Mouse (Mus musculus) left cerebral cortex, postnatal 10 days (tissue): ENCODE measurements around the gene Arl8a. TPM values are rescaled to one million over a fixed set of nuclear protein-coding genes. Genes with fewer than 3 reads are reported as not detected.
"Not testable (repeated sequence)": the region's sequence is repeated elsewhere in the genome, so short reads cannot be mapped to it uniquely, and the experiment has no call there.

Source experiments
- DNase-seq, 2 experiments: peaks; one replicate each; pipeline ENCODE4 v3.0.0; 2021 to 2022; ENCODE audit warnings: low spot score in 2 of 2, mixed read lengths in 1 of 2; ENCODE audit errors: extremely low spot score in 1 of 2
- intact Hi-C: fragments of 180-260 bp; cut with DNase I; formaldehyde crosslinking; loops from one replicate; pipeline ENCODE4 v1.15.1; 2025
- total RNA-seq, 2 experiments: library from RNA; stranded (reverse); gene quantifications; 2 replicates each; pipeline ENCODE4 v1.2.3; 2021

Arl8a gene
- total RNA-seq = 100 to 1,000 TPM; 418 to 439 TPM

- DNase-seq = peak; percentile 69 to 94
- intact Hi-C loops = no loop called here
Measured at GRCm38 (mm10) chr1:135146077-135146945, at the start of gene Arl8a. Arl8a (plus strand) TSS chr1:135146824.

DNA sequence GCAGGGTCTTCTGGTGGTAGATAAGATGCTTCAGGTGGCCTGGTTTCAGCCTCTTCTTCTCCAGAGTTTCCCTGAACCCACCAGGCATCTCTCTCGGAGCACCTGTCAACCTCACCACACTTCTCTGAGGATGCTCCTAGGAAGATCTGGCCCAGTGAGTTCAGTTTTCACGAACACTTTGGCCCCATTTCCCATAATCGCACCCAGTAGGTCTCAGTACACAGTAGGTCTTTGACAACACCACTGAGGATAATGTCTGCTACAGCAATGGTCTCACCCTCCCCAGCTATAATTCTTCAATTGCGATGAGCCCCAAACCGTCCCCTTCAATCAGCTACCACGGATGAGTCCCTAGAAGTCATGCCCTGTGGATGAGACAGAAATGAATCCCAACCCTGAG, 49.2 kb upstream of the Arl8a start:
- intact Hi-C loops = no loop called here
- no peak for DNase-seq

GRCm38 (mm10) chr1:135098441-135098840, 48.2 kb upstream of the Arl8a start:
- no peak for DNase-seq
- intact Hi-C loops = no loop called here

DNA sequence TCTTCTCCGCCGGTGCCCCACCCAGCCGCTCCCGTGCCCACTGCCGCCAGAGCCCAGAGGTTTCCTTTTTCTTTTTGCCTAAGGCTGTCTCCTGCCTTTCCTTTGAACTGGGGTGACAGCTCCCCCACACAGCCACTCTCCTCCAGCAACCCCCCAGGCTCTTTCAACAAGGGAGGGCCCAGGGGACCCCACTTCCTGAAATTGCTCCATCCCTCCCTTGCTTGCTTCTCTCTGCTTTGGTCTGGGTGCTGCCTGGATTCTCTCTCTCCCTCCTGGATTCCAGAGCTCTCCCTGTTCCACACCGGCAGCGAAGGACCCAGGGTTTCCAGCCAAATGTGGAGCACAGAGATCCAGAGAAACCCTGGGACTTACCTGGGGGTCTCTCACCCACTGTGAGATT, 46.2 kb upstream of the Arl8a start:
- intact Hi-C loops = loop anchor here (5.0 kb wide), 1 partner anchor 58 kb away; no protein-coding TSS in a partner anchor
- no peak for DNase-seq

GRCm38 (mm10) chr1:135105124-135105523, 41.5 kb upstream of the Arl8a start, which contains the start of gene Lgr6:
Lgr6 (minus strand) TSS chr1:135105276.
- DNase-seq = no peak
- intact Hi-C loops = no loop called here

- intact Hi-C loops = loop anchor here (1.0 kb wide), 1 partner anchor 117 kb away; no protein-coding TSS in a partner anchor
- DNase-seq = peak; percentile 40 to 77
Measured at GRCm38 (mm10) chr1:135105951-135106350, 40.7 kb upstream of the Arl8a start.

DNA sequence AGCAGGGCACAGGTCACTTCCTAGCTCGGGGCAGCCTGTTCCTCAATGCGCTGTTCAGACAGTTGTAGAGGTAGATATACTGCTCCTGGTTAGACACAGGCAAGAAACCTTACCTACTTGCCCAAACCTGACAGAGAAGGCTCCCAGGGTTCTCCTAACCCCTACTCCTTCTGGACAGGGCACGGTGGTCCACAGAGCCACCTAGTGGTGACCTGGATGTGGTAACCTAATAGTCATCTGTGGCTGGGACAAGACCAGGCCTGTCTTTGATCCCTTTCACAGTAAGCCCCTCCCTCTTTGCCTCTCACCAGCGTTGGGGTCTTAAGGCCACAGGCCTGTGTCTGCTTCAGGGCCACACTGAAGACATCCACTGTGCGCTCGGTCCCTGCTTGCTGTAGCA, 38.0 kb upstream of the Arl8a start:
- no peak for DNase-seq

GRCm38 (mm10) chr1:135110075-135110474, 36.5 kb upstream of the Arl8a start:
- DNase-seq = peak; percentile 60 to 67
- intact Hi-C loops = loop anchor here (5.0 kb wide), 1 partner anchor 138 kb away; no protein-coding TSS in a partner anchor

More for the DNA sequence above, 38.0 kb upstream of the Arl8a start:
- intact Hi-C loops = no loop called here

DNA sequence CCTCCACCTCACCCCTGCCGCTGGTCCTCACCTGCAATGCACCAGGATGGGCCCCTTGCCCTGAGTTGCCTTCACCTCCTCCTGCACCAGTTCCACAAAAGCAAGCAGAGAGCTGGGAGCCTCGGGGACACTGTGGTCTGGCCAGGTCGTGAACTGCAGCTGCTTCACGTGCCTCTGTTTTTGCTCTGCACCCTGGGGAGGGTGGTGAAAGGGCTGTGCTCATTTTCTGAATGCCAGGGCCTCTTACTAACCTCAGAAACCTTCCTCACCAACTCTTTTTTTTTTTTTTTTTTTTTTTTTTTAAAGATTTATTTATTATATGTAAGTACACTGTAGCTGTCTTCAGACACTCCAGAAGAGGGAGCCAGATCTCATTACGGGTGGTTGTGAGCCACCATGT, 35.4 kb upstream of the Arl8a start:
- DNase-seq = not testable (repeated sequence)
- intact Hi-C loops = loop anchor here (5.0 kb wide), 1 partner anchor 139 kb away; no protein-coding TSS in a partner anchor

DNA sequence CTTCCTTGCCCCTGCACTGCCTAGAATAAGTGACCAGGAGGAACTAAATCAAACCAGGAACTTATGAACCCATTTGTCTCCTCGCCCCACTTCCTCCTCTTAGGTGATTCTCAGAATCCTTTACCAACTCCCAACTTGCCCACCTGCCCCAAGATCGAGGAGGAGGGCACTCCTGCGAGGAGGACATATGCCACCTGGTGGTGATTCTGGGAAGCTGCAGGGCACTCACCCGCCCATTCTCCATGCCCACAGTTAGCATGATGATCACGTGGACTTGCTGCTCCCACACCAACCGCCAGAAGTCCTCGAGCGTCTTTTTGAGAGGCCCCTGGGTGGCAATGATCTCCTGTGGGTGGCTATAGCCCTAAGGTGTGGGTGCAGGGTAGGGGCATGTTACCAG, 34.0 kb upstream of the Arl8a start:
- peak in 1 of 2 experiments; percentile 24 for DNase-seq
- intact Hi-C loops = loop anchor here (5.0 kb wide), 1 partner anchor 140 kb away; no protein-coding TSS in a partner anchor

DNA sequence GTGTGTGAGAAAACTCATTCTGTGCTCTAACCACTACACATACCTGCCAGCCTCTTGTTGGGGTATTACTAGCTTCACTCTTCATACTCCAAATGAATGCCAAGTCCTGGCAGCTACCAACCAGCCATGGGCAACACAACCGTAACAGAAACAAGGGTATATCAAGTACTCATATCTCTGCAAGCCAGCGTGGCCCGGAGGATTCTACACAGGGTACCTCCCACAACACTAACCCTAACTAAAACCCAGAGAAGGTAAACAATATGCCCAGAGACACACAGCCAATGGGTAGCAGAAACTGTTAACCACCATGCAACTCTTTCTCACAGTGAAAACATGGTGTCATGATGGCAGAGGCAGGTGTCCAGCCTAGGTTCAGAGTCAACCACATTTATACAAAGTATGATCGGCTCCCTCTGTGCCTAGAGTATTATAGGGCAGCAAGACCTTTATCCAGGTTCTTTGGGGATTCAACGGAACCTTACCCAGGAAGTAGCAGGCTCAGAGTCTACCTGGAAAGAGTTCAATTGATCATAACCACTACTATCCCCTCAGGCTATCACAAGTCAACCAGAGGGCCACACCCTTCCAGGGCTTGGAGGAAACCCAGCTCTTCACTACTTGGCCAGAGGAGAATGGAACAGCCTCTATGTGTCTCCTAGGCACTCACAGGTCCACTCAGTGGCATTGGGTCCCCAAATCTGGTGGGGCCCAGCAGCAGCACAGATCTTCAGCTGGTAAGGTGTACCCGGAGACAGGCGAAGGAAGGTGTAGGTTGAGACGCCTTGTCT, 21.9 kb upstream of the Arl8a start:
- intact Hi-C loops = no loop called here

GRCm38 (mm10) chr1:135125990-135126389, 20.6 kb upstream of the Arl8a start:
- peak in 1 of 2 experiments; percentile 54 for DNase-seq
- intact Hi-C loops = no loop called here

More for the DNA sequence above, 21.9 kb upstream of the Arl8a start:
- no peak for DNase-seq

DNA sequence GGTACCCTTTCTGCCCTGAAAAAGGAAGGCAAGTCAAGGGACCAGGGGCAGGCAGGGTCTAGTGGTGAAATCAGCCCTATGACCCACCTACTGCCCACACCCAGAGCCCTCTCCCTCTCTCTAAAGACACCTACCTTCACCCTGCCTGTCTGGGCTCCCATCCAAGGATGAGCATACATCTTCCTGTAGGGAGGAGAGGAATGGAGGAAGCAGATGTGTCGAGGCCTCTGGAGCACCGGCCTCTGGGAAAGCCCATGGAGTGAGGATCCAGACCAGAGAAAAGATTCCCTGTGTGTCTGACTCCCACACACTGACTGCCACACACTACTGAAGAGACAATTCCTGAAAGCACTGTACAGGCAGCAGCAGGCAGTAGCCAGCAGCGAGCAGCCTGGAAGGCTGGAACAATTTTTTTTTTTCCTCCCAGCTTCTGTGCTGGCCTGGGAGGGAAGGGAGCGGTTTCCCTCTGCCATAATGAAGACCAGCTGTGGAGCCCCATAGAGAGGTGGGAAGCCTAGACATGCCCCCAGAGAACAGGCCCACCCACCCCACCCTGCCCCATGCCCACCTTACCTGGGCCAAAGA, 20.1 kb upstream of the Arl8a start:
- intact Hi-C loops = no loop called here
- no peak for DNase-seq

- intact Hi-C loops = no loop called here
- no peak for DNase-seq
Measured at GRCm38 (mm10) chr1:135128011-135128441, 18.6 kb upstream of the Arl8a start.

GRCm38 (mm10) chr1:135128986-135129385, 17.6 kb upstream of the Arl8a start:
- no peak for DNase-seq
- intact Hi-C loops = no loop called here

DNA sequence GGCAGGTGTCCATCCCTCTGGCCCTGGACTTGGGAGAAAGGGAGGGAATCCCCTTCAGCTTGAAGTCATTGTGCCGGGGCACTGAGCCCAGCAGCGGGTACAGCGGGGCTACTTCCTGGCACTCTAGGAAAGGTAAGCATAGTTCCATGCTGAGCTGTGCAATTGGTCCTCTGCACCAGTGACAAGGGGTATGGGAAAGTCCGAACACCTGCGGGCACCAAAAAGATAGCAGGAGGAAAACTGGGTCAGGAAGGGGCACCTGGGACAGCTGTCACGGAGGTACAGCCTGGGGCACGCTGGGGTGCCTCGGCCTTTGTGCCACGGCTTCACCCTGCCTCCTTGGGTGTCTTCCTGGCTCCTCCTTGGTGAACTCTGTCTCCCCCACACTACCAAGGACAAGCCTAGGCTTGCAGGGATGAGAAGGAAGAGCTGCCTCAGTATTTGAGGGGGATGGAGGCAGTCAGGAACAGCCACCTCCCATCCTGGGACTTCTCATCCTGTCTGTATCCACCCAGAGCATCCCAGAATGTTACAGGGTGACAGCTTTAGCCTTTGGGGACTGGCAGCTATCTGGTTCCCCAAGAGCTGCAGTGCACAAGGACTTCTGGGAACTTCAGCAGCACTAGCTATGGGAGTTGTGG, 17.0 kb upstream of the Arl8a start:
- intact Hi-C loops = no loop called here
- no peak for DNase-seq

DNA sequence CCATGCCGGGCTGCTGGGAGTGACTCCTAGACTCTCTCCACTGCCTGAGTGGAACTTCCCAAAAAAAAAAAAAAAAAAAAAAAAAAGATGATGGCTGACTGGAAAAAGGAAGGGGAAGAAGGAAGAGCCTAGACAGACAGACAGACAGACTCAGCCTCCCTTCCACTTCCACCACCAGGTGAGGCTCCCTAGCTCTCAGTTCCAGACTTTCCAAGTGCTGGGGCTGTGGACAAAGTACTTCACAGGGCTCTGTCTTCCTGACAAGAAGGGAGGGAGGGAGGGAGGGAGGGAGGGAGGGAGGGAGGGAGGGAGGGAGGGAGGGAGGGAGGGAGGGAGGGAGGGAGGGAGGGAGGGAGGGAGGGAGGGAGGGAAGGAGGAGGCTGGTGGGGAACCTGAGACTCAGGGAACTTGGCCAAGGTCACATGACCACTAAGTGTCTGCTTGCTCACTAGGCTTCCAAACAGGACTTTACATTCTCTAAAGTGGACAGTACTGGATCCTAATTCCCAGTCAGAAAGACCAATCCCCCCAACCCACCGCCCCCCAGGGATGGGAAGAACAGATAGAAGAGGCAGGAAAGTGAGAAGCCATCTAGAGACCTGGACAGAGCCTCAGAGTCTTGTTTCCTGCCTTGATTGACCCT, 16.1 kb upstream of the Arl8a start:
- DNase-seq = no peak
- intact Hi-C loops = no loop called here

DNA sequence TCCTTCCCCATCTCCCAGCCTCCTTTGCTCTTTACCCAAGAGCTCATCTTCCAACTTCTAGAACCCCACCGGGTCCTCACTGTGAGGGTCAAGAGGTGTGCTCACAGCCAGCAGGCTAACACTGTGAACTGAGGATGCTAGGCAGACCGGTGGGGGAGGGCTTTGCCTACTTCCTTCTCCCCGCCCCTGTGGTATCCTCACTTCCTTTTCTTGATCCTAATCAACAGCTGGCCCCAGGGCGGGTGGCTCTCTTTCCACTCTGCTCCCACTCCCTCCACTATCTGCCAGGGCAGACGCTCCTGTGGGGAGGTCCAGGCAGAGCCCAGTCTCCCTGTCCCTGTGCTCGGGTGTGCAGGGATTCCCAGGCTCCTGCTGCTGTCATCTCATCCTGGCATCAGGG, 15.6 kb upstream of the Arl8a start:
- intact Hi-C loops = no loop called here
- no peak for DNase-seq
